Mouse (Mus musculus): Measurements from ENCODE around the gene Mdm2. TPM values are rescaled to one million over a fixed set of nuclear protein-coding genes. Genes with fewer than 3 reads are reported as not detected.

Mdm2 gene
- polyA plus RNA-seq, 1 experiment from 2014 or later: 46.0 TPM

GRCm38 (mm10) chr10:117674359-117675019, 36.1 kb downstream of the Mdm2 start:
- Histone ChIP-seq H3K4me3 (ENCODE audit: low read length) (no peak overlapping the region), H3K9me3 (ENCODE audit: low read length) (no peaks in the 10 kb centered on the region), H3K27me3 (ENCODE audit: insufficient read depth, low read length) (no peaks in the 10 kb centered on the region), H3K27ac (ENCODE audit: low read length) (no peak overlapping the region), H3K4me1 (ENCODE audit: insufficient read depth, low read length) (0 out of 2 replicates have a peak, but pooled peaks cover 8% of the 10 kb centered on the region), H3K9ac (replicated peaks; ENCODE audit: low read length) (no peak overlapping the region), H3K36me3 (ENCODE audit: insufficient read depth, low read length) (no peaks in the 10 kb centered on the region), H3K4me2 (replicated peaks; ENCODE audit: low read depth, low read length) (no peak overlapping the region)
- WGBS: 84% methylated on average over 3 of the region's 3 CpGs
- ATAC-seq (ENCODE audit: low FRiP score, low TSS enrichment): no peak

GRCm38 (mm10) chr10:117673913-117674312, 36.6 kb downstream of the Mdm2 start:
- Histone ChIP-seq H3K36me3 (ENCODE audit: insufficient read depth, low read length) (no peaks in the 10 kb centered on the region), H3K4me1 (ENCODE audit: insufficient read depth, low read length) (0 out of 2 replicates have a peak, but pooled peaks cover 9% of the 10 kb centered on the region), H3K27me3 (ENCODE audit: insufficient read depth, low read length) (no peaks in the 10 kb centered on the region), H3K9ac (replicated peaks; ENCODE audit: low read length) (no peak overlapping the region), H3K4me2 (replicated peaks; ENCODE audit: low read depth, low read length) (no peak overlapping the region), H3K9me3 (ENCODE audit: low read length) (no peaks in the 10 kb centered on the region), H3K27ac (ENCODE audit: low read length) (no peak overlapping the region), H3K4me3 (ENCODE audit: low read length) (no peak overlapping the region)
- WGBS: 95% methylated on average over 1 of the region's 1 CpGs
- no peak for ATAC-seq (ENCODE audit: low FRiP score, low TSS enrichment)

- WGBS: 67% methylated on average over 7 of the region's 7 CpGs
- Histone ChIP-seq H3K27me3 (ENCODE audit: insufficient read depth, low read length) (no peaks in the 10 kb centered on the region), H3K9me3 (ENCODE audit: low read length) (no peaks in the 10 kb centered on the region), H3K4me3 (ENCODE audit: low read length) (no peak overlapping the region), H3K36me3 (ENCODE audit: insufficient read depth, low read length) (no peaks in the 10 kb centered on the region), H3K9ac (replicated peaks; ENCODE audit: low read length) (no peak overlapping the region), H3K4me2 (replicated peaks; ENCODE audit: low read depth, low read length) (no peak overlapping the region), H3K4me1 (ENCODE audit: insufficient read depth, low read length) (0 out of 2 replicates have a peak, but pooled peaks cover 11% of the 10 kb centered on the region), H3K27ac (ENCODE audit: low read length) (no peak overlapping the region)
- ATAC-seq (ENCODE audit: low FRiP score, low TSS enrichment): no peak
Measured at GRCm38 (mm10) chr10:117672693-117673092, 37.9 kb downstream of the Mdm2 start.

- H3K4me1 ChIP-seq (ENCODE audit: insufficient read depth, low read length): 0 out of 2 replicates have a peak, but pooled peaks cover 11% of the 10 kb centered on the region
- ATAC-seq (ENCODE audit: low FRiP score, low TSS enrichment): no peak
- H3K4me2 ChIP-seq (replicated peaks; ENCODE audit: low read depth, low read length): no peak overlapping the region
- H3K36me3 ChIP-seq (ENCODE audit: insufficient read depth, low read length): no peaks in the 10 kb centered on the region
- H3K9me3 ChIP-seq (ENCODE audit: low read length): no peaks in the 10 kb centered on the region
- no peak overlapping the region for H3K9ac ChIP-seq (replicated peaks; ENCODE audit: low read length)
- H3K27me3 ChIP-seq (ENCODE audit: insufficient read depth, low read length): no peaks in the 10 kb centered on the region
- no peak overlapping the region for H3K4me3 ChIP-seq (ENCODE audit: low read length)
- 87% methylated on average over 13 of the region's 13 CpGs for WGBS
- H3K27ac ChIP-seq (ENCODE audit: low read length): no peak overlapping the region
Measured at GRCm38 (mm10) chr10:117671930-117672666, 38.5 kb downstream of the Mdm2 start.

GRCm38 (mm10) chr10:117671266-117671665, 39.3 kb downstream of the Mdm2 start:
- no peak overlapping the region for H3K9ac ChIP-seq (replicated peaks; ENCODE audit: low read length)
- H3K4me1 ChIP-seq (ENCODE audit: insufficient read depth, low read length): 0 out of 2 replicates have a peak, but pooled peaks cover 11% of the 10 kb centered on the region
- H3K9me3 ChIP-seq (ENCODE audit: low read length): no peaks in the 10 kb centered on the region
- no peaks in the 10 kb centered on the region for H3K36me3 ChIP-seq (ENCODE audit: insufficient read depth, low read length)
- H3K27me3 ChIP-seq (ENCODE audit: insufficient read depth, low read length): no peaks in the 10 kb centered on the region
- no peak for ATAC-seq (ENCODE audit: low FRiP score, low TSS enrichment)
- WGBS: 91% methylated on average over 9 of the region's 9 CpGs
- no peak overlapping the region for H3K4me2 ChIP-seq (replicated peaks; ENCODE audit: low read depth, low read length)
- H3K27ac ChIP-seq (ENCODE audit: low read length): no peak overlapping the region
- no peak overlapping the region for H3K4me3 ChIP-seq (ENCODE audit: low read length)

GRCm38 (mm10) chr10:117670791-117671190, 39.8 kb downstream of the Mdm2 start:
- Histone ChIP-seq H3K36me3 (ENCODE audit: insufficient read depth, low read length) (no peaks in the 10 kb centered on the region), H3K4me3 (ENCODE audit: low read length) (no peak overlapping the region), H3K4me2 (replicated peaks; ENCODE audit: low read depth, low read length) (no peak overlapping the region), H3K9me3 (ENCODE audit: low read length) (no peaks in the 10 kb centered on the region), H3K27me3 (ENCODE audit: insufficient read depth, low read length) (no peaks in the 10 kb centered on the region), H3K4me1 (ENCODE audit: insufficient read depth, low read length) (0 out of 2 replicates have a peak, but pooled peaks cover 7% of the 10 kb centered on the region), H3K27ac (ENCODE audit: low read length) (no peak overlapping the region), H3K9ac (replicated peaks; ENCODE audit: low read length) (no peak overlapping the region)
- 85% methylated on average over 5 of the region's 5 CpGs for WGBS
- no peak for ATAC-seq (ENCODE audit: low FRiP score, low TSS enrichment)

- no peaks in the 10 kb centered on the region for H3K27me3 ChIP-seq (ENCODE audit: insufficient read depth, low read length)
- no peak overlapping the region for H3K9ac ChIP-seq (replicated peaks; ENCODE audit: low read length)
- H3K4me1 ChIP-seq (ENCODE audit: insufficient read depth, low read length): peaks cover 5% of the 10 kb centered on the region; the same call in 1 of the 2 replicates
- no peak overlapping the region for H3K4me3 ChIP-seq (ENCODE audit: low read length)
- WGBS: 62% methylated on average over 3 of the region's 3 CpGs
- no peaks in the 10 kb centered on the region for H3K9me3 ChIP-seq (ENCODE audit: low read length)
- no peaks in the 10 kb centered on the region for H3K36me3 ChIP-seq (ENCODE audit: insufficient read depth, low read length)
- H3K27ac ChIP-seq (ENCODE audit: low read length): no peak overlapping the region
- no peak for ATAC-seq (ENCODE audit: low FRiP score, low TSS enrichment)
- H3K4me2 ChIP-seq (replicated peaks; ENCODE audit: low read depth, low read length): no peak overlapping the region
Measured at GRCm38 (mm10) chr10:117670092-117670491, 40.5 kb downstream of the Mdm2 start.

- no peaks in the 10 kb centered on the region for H3K27me3 ChIP-seq (ENCODE audit: insufficient read depth, low read length)
- no peaks in the 10 kb centered on the region for H3K36me3 ChIP-seq (ENCODE audit: insufficient read depth, low read length)
- H3K4me3 ChIP-seq (ENCODE audit: low read length): no peak overlapping the region
- no peak overlapping the region for H3K4me2 ChIP-seq (replicated peaks; ENCODE audit: low read depth, low read length)
- H3K4me1 ChIP-seq (ENCODE audit: insufficient read depth, low read length): peaks cover 11% of the 10 kb centered on the region; the same call in 1 of the 2 replicates
- peak overlapping the region; percentile 34 for H3K27ac ChIP-seq (ENCODE audit: low read length)
- 0 out of 2 replicates have a peak overlapping the region, but pooled peaks have one; percentile 13 for H3K9ac ChIP-seq (replicated peaks; ENCODE audit: low read length)
- no peaks in the 10 kb centered on the region for H3K9me3 ChIP-seq (ENCODE audit: low read length)
- 44% methylated on average over 10 of the region's 10 CpGs for WGBS
- no peak; the same call in 1 of the 2 replicates for ATAC-seq (ENCODE audit: low FRiP score, low TSS enrichment)
Measured at GRCm38 (mm10) chr10:117669449-117670090, 41.0 kb downstream of the Mdm2 start.

- Histone ChIP-seq H3K27me3 (ENCODE audit: insufficient read depth, low read length) (no peaks in the 10 kb centered on the region), H3K4me3 (ENCODE audit: low read length) (no peak overlapping the region), H3K9ac (replicated peaks; ENCODE audit: low read length) (no peak overlapping the region), H3K4me1 (ENCODE audit: insufficient read depth, low read length) (peaks cover 19% of the 10 kb centered on the region; the same call in 1 of the 2 replicates), H3K9me3 (ENCODE audit: low read length) (no peaks in the 10 kb centered on the region), H3K36me3 (ENCODE audit: insufficient read depth, low read length) (no peaks in the 10 kb centered on the region), H3K4me2 (replicated peaks; ENCODE audit: low read depth, low read length) (no peak overlapping the region), H3K27ac (ENCODE audit: low read length) (peak overlapping the region; percentile 34; the same call in 1 of the 2 replicates)
- ATAC-seq (ENCODE audit: low FRiP score, low TSS enrichment): no peak
- WGBS: 72% methylated on average over 10 of the region's 10 CpGs
Measured at GRCm38 (mm10) chr10:117668546-117669300, 41.8 kb downstream of the Mdm2 start.
